Mouse (Mus musculus): ENCODE measurements around the gene Thsd4. TPM values are rescaled to one million over a fixed set of nuclear protein-coding genes. Genes with fewer than 3 reads are reported as not detected.

Gene Thsd4
- polyA plus RNA-seq, 1 experiment, result 1.7 TPM

- Histone ChIP-seq H3ac (ENCODE audit: control insufficient read depth, insufficient read length) (no peak overlapping the region), H3K36me3 (ENCODE audit: control insufficient read depth, insufficient read depth) (no peaks in the 10 kb centered on the region), H3K4me2 (ENCODE audit: low read depth) (no peak overlapping the region), H3K79me2 (ENCODE audit: control insufficient read depth, insufficient read depth) (no peaks in the 10 kb centered on the region), H3K27me3 (ENCODE audit: control insufficient read depth, insufficient read depth, insufficient read length) (no peaks in the 10 kb centered on the region), H3K4me3 (no peak overlapping the region)
- no peak for TF ChIP-seq CEBPB (IDR thresholded peaks at IDR 0.05; ENCODE audit: insufficient read depth, poor library complexity, severe bottlenecking)
- no peak for TF ChIP-seq MYOG (IDR thresholded peaks at IDR 0.05; ENCODE audit: control insufficient read depth in 1 of 3, insufficient read depth in 1 of 3, insufficient read length in 2 of 3, low read depth in 2 of 3)
Measured at GRCm38 (mm10) chr9:60160855-60161254, 361.0 kb downstream of the Thsd4 start.

DNA sequence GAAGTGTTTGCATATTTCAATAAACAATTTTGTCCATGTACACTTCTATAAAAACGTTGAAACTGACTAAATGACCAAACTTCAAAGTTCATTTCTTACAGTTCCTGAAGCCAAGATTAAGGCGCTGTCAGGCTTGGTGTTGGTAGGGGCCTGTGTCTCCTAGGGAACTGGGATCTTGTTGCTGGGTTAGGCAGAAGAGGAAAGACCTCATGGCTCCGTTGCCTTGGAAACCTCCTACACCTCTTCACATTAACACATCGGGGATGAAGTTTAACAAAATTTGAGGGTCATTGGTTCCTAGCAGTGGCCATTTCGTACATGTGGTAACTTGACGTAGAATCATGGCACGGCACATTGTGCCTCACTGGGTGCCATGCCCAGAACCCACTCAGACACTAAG lies 361.7 kb downstream of the Thsd4 start:
- Histone ChIP-seq H3K4me3 (no peak overlapping the region), H3K36me3 (ENCODE audit: control insufficient read depth, insufficient read depth) (no peaks in the 10 kb centered on the region), H3K4me2 (ENCODE audit: low read depth) (no peak overlapping the region), H3K27me3 (ENCODE audit: control insufficient read depth, insufficient read depth, insufficient read length) (no peaks in the 10 kb centered on the region), H3K79me2 (ENCODE audit: control insufficient read depth, insufficient read depth) (no peaks in the 10 kb centered on the region), H3ac (ENCODE audit: control insufficient read depth, insufficient read length) (no peak overlapping the region)
- no peak for TF ChIP-seq POLR2AphosphoS2 (IDR thresholded peaks at IDR 0.05; ENCODE audit: insufficient read length, low read depth)
- TF ChIP-seq MYOG (IDR thresholded peaks at IDR 0.05; ENCODE audit: control insufficient read depth in 1 of 3, insufficient read depth in 1 of 3, insufficient read length in 2 of 3, low read depth in 2 of 3), result no peak
- no peak for TF ChIP-seq SRF (IDR thresholded peaks at IDR 0.05; ENCODE audit: control insufficient read depth, insufficient read length, low read depth)
- no peak for TF ChIP-seq CEBPB (IDR thresholded peaks at IDR 0.05; ENCODE audit: insufficient read depth, poor library complexity, severe bottlenecking)
- no peak for TF ChIP-seq MYOD1 (IDR thresholded peaks at IDR 0.05; ENCODE audit: control insufficient read depth in 1 of 3, insufficient read length in 2 of 3, low read depth in 2 of 3)

GRCm38 (mm10) chr9:60152990-60153389 lies 368.9 kb downstream of the Thsd4 start:
- Histone ChIP-seq H3ac (ENCODE audit: control insufficient read depth, insufficient read length) (no peak overlapping the region), H3K79me2 (ENCODE audit: control insufficient read depth, insufficient read depth) (no peaks in the 10 kb centered on the region), H3K4me2 (ENCODE audit: low read depth) (no peak overlapping the region), H3K36me3 (ENCODE audit: control insufficient read depth, insufficient read depth) (no peaks in the 10 kb centered on the region), H3K4me3 (no peak overlapping the region), H3K27me3 (ENCODE audit: control insufficient read depth, insufficient read depth, insufficient read length) (peaks cover 6% of the 10 kb centered on the region)
- TF ChIP-seq REST (IDR thresholded peaks at IDR 0.05; ENCODE audit: insufficient read depth, insufficient read length) (no peak), MYOD1 (IDR thresholded peaks at IDR 0.05; ENCODE audit: control insufficient read depth in 1 of 3, insufficient read length in 2 of 3, low read depth in 2 of 3) (no peak), SRF (IDR thresholded peaks at IDR 0.05; ENCODE audit: control insufficient read depth, insufficient read length, low read depth) (no peak), USF1 (IDR thresholded peaks at IDR 0.05; ENCODE audit: low read depth) (no peak), POLR2A (IDR thresholded peaks at IDR 0.05; ENCODE audit: insufficient read length, low read depth) (no peak), TCF12 (IDR thresholded peaks at IDR 0.05; ENCODE audit: insufficient read depth, poor library complexity, severe bottlenecking) (no peak), E2F4 (IDR thresholded peaks at IDR 0.05; ENCODE audit: insufficient read depth) (no peak), CEBPB (IDR thresholded peaks at IDR 0.05; ENCODE audit: insufficient read depth, poor library complexity, severe bottlenecking) (no peak), MAX (IDR thresholded peaks at IDR 0.05; ENCODE audit: low read depth) (no peak), MYOG (IDR thresholded peaks at IDR 0.05; ENCODE audit: control insufficient read depth in 1 of 3, insufficient read depth in 1 of 3, insufficient read length in 2 of 3, low read depth in 2 of 3) (no peak), POLR2AphosphoS2 (IDR thresholded peaks at IDR 0.05; ENCODE audit: insufficient read length, low read depth) (no peak), TCF3 (IDR thresholded peaks at IDR 0.05; ENCODE audit: insufficient read length, low read depth) (no peak)

DNA sequence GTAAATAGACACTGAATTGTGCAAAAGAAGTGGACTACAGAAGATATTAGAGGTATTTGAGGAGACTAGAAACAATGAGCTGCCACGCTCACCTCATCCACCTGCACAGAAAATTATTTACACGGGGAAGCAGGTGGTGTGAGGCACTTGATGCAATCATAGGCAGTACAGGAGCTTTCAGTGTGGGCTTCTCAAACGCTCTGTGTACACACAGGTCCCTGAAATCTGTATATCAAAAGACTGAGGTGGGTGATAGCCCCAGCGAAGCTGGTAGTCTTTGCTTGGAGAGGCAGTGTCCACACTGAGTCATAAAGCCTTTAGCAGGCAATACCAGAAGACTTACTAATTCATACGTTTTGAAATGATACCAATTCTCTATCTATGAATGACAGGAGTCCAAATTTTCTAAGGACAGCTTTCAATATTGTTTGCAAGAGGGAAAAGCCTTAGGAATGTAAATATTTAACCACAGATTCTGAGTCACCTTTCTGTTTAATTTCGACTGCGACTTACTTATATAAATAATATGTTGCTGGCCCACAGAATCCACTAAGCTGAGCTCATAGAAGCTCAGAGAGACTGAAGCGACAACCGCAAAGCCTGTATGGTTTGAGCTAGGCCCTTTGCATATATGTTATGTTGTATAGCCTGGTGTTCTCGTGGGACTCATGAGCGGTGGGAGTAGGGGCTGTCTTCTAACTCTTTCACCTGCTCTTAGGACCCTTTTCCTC lies 369.8 kb downstream of the Thsd4 start:
- Histone ChIP-seq H3K79me2 (ENCODE audit: control insufficient read depth, insufficient read depth) (no peaks in the 10 kb centered on the region), H3K4me2 (ENCODE audit: low read depth) (no peak overlapping the region), H3K36me3 (ENCODE audit: control insufficient read depth, insufficient read depth) (no peaks in the 10 kb centered on the region), H3K27me3 (ENCODE audit: control insufficient read depth, insufficient read depth, insufficient read length) (peaks cover 7% of the 10 kb centered on the region), H3K4me3 (no peak overlapping the region), H3ac (ENCODE audit: control insufficient read depth, insufficient read length) (no peak overlapping the region)
- TF ChIP-seq USF1 (IDR thresholded peaks at IDR 0.05; ENCODE audit: low read depth), result no peak
- TF ChIP-seq TCF3 (IDR thresholded peaks at IDR 0.05; ENCODE audit: insufficient read length, low read depth), result no peak
- no peak for TF ChIP-seq MYOG (IDR thresholded peaks at IDR 0.05; ENCODE audit: control insufficient read depth in 1 of 3, insufficient read depth in 1 of 3, insufficient read length in 2 of 3, low read depth in 2 of 3)
- no peak for TF ChIP-seq MAX (IDR thresholded peaks at IDR 0.05; ENCODE audit: low read depth)
- no peak for TF ChIP-seq CEBPB (IDR thresholded peaks at IDR 0.05; ENCODE audit: insufficient read depth, poor library complexity, severe bottlenecking)
- no peak for TF ChIP-seq POLR2A (IDR thresholded peaks at IDR 0.05; ENCODE audit: insufficient read length, low read depth)
- no peak for TF ChIP-seq TCF12 (IDR thresholded peaks at IDR 0.05; ENCODE audit: insufficient read depth, poor library complexity, severe bottlenecking)
- TF ChIP-seq MYOD1 (IDR thresholded peaks at IDR 0.05; ENCODE audit: control insufficient read depth in 1 of 3, insufficient read length in 2 of 3, low read depth in 2 of 3), result no peak
- no peak for TF ChIP-seq E2F4 (IDR thresholded peaks at IDR 0.05; ENCODE audit: insufficient read depth)
- TF ChIP-seq POLR2AphosphoS2 (IDR thresholded peaks at IDR 0.05; ENCODE audit: insufficient read length, low read depth), result no peak
- TF ChIP-seq SRF (IDR thresholded peaks at IDR 0.05; ENCODE audit: control insufficient read depth, insufficient read length, low read depth), result no peak
- TF ChIP-seq REST (IDR thresholded peaks at IDR 0.05; ENCODE audit: insufficient read depth, insufficient read length), result no peak

- H3K4me2 ChIP-seq (ENCODE audit: low read depth), result no peak overlapping the region
Measured at GRCm38 (mm10) chr9:60150511-60150910, 371.3 kb downstream of the Thsd4 start.

More at GRCm38 (mm10) chr9:60150511-60150910, 371.3 kb downstream of the Thsd4 start:
- no peaks in the 10 kb centered on the region for H3K36me3 ChIP-seq (ENCODE audit: control insufficient read depth, insufficient read depth)
- H3K4me3 ChIP-seq, result no peak overlapping the region
- no peak overlapping the region for H3ac ChIP-seq (ENCODE audit: control insufficient read depth, insufficient read length)
- TF ChIP-seq E2F4 (IDR thresholded peaks at IDR 0.05; ENCODE audit: insufficient read depth) (no peak), POLR2A (IDR thresholded peaks at IDR 0.05; ENCODE audit: insufficient read length, low read depth) (no peak), MYOD1 (IDR thresholded peaks at IDR 0.05; ENCODE audit: control insufficient read depth in 1 of 3, insufficient read length in 2 of 3, low read depth in 2 of 3) (no peak), TCF12 (IDR thresholded peaks at IDR 0.05; ENCODE audit: insufficient read depth, poor library complexity, severe bottlenecking) (no peak), POLR2AphosphoS2 (IDR thresholded peaks at IDR 0.05; ENCODE audit: insufficient read length, low read depth) (no peak), CEBPB (IDR thresholded peaks at IDR 0.05; ENCODE audit: insufficient read depth, poor library complexity, severe bottlenecking) (no peak), MAX (IDR thresholded peaks at IDR 0.05; ENCODE audit: low read depth) (no peak), USF1 (IDR thresholded peaks at IDR 0.05; ENCODE audit: low read depth) (no peak), REST (IDR thresholded peaks at IDR 0.05; ENCODE audit: insufficient read depth, insufficient read length) (no peak), MYOG (IDR thresholded peaks at IDR 0.05; ENCODE audit: control insufficient read depth in 1 of 3, insufficient read depth in 1 of 3, insufficient read length in 2 of 3, low read depth in 2 of 3) (no peak), SRF (IDR thresholded peaks at IDR 0.05; ENCODE audit: control insufficient read depth, insufficient read length, low read depth) (no peak), TCF3 (IDR thresholded peaks at IDR 0.05; ENCODE audit: insufficient read length, low read depth) (no peak)
- no peaks in the 10 kb centered on the region for H3K79me2 ChIP-seq (ENCODE audit: control insufficient read depth, insufficient read depth)
- H3K27me3 ChIP-seq (ENCODE audit: control insufficient read depth, insufficient read depth, insufficient read length), result peaks cover 17% of the 10 kb centered on the region

Data from myocyte (in vitro differentiated cells).